Mouse (Mus musculus): ENCODE measurements around the gene Dennd2a.

GRCm38 (mm10) chr6:39423130-39423551 is 134.5 kb downstream of the Dennd2a start:
- TF ChIP-seq CTCF (IDR thresholded peaks at IDR 0.05; ENCODE audit: extremely low read depth, insufficient read depth, insufficient read length, insufficient replicate concordance) (no peak), POLR2A (IDR thresholded peaks at IDR 0.05; ENCODE audit: low read depth, low read length) (no peak)

Data from spleen, adult 2 months (tissue).